29 mouse cellular contexts compared by ENCODE assay signal in genomic region chr12:91579665-91580064, GRCm38 (mm10). TPM values are rescaled to one million over a fixed set of nuclear protein-coding genes. Genes with fewer than 3 reads are reported as not detected.
DNase-seq lines count a peak whose midpoint lies in the region; ATAC-seq and TF ChIP-seq lines count a peak whose summit lies in the region.
"Had no signal": no experiment of that assay in that cellular context is flagged by ENCODE, and none has a peak within 500 bp of the region (broad histone marks: within the 10 kb centered on the region; RNA-seq: fewer than 3 reads in every experiment).

No protein-coding gene starts in this region.

- TF ChIP-seq POLR2A in myocyte (IDR thresholded peaks at IDR 0.05; ENCODE audit: insufficient read length, low read depth): no peak

- no peaks in the 10 kb centered on the region for H3K4me1 ChIP-seq in intestine, postnatal 0 days (replicated peaks; ENCODE audit: control insufficient read depth, insufficient read depth, low read length)
- no peaks in the 10 kb centered on the region for H3K4me1 ChIP-seq in intestine, embryonic 16.5 days (ENCODE audit: control insufficient read depth, insufficient read depth, low read length)
- peaks cover 5 to 12% of the 10 kb centered on the region in 2 experiments; a peak in 3 of 4 replicates for H3K4me1 ChIP-seq in liver, embryonic 14.5 days (replicated peaks; ENCODE audit: control insufficient read depth in 2 of 2, insufficient read depth in 2 of 2, low read length in 1 of 2)
- peaks cover 13% of the 10 kb centered on the region for H3K4me1 ChIP-seq in forebrain, embryonic 16.5 days (replicated peaks; ENCODE audit: control insufficient read depth, insufficient read depth, low read length)
- H3K4me1 ChIP-seq in stomach, postnatal 0 days (replicated peaks; ENCODE audit: control insufficient read depth, insufficient read depth): no peaks in the 10 kb centered on the region
- H3K4me1 ChIP-seq: limb, embryonic 13.5 days had no signal

- no peak for TF ChIP-seq EP300 in liver, embryonic 14.5 days (IDR thresholded peaks at IDR 0.05; ENCODE audit: low read depth)
- no peak for TF ChIP-seq EP300 in stomach, postnatal 0 days (optimal IDR thresholded peaks at IDR 0.05)

- H3K79me2 ChIP-seq in myocyte (ENCODE audit: control insufficient read depth, insufficient read depth): peaks cover 14% of the 10 kb centered on the region

- no peaks in the 10 kb centered on the region for H3K9me3 ChIP-seq in intestine, postnatal 0 days (ENCODE audit: control insufficient read depth)
- no peaks in the 10 kb centered on the region for H3K9me3 ChIP-seq in intestine, embryonic 16.5 days (ENCODE audit: control insufficient read depth, low read length)
- H3K9me3 ChIP-seq in liver, embryonic 14.5 days (ENCODE audit: control insufficient read depth, low read length): no peaks in the 10 kb centered on the region
- no peaks in the 10 kb centered on the region for H3K9me3 ChIP-seq in forebrain, embryonic 16.5 days (ENCODE audit: control insufficient read depth, low read length)
- no peaks in the 10 kb centered on the region for H3K9me3 ChIP-seq in stomach, postnatal 0 days (ENCODE audit: control insufficient read depth, low read length)
- H3K9me3 ChIP-seq: embryonic facial prominence, embryonic 13.5 days; forebrain, embryonic 10.5 days; forebrain, embryonic 15.5 days; heart, embryonic 12.5 days; hindbrain, embryonic 13.5 days; limb, embryonic 13.5 days; midbrain, embryonic 12.5 days had no signal

- 63% methylated on average over 2 of the region's 2 CpGs for WGBS in intestine, postnatal 0 days
- WGBS in intestine, embryonic 16.5 days: 81% methylated on average over 2 of the region's 2 CpGs
- 57% methylated on average over 2 of the region's 2 CpGs for WGBS in liver, embryonic 14.5 days (ENCODE audit: insufficient replicate concordance)
- 94% methylated on average over 2 of the region's 2 CpGs for WGBS in forebrain, embryonic 16.5 days
- WGBS in stomach, postnatal 0 days: 65% methylated on average over 2 of the region's 2 CpGs

- H3K4me2 ChIP-seq in intestine, postnatal 0 days (replicated peaks; ENCODE audit: low read depth): no peak overlapping the region
- H3K4me2 ChIP-seq in intestine, embryonic 16.5 days (ENCODE audit: low read depth, low read length): no peak overlapping the region
- H3K4me2 ChIP-seq in liver, embryonic 14.5 days (ENCODE audit: low read depth): no peak overlapping the region
- no peak overlapping the region for H3K4me2 ChIP-seq in myocyte (ENCODE audit: low read depth)
- no peak overlapping the region for H3K4me2 ChIP-seq in forebrain, embryonic 16.5 days (ENCODE audit: low read length)
- no peak overlapping the region for H3K4me2 ChIP-seq in stomach, postnatal 0 days (replicated peaks; ENCODE audit: low read depth)
- H3K4me2 ChIP-seq: embryonic facial prominence, embryonic 13.5 days; forebrain, embryonic 15.5 days; heart, embryonic 12.5 days; hindbrain, embryonic 13.5 days; limb, embryonic 13.5 days; lung, embryonic 14.5 days; midbrain, embryonic 12.5 days had no signal

- ATAC-seq in intestine, postnatal 0 days: peak; percentile 60
- ATAC-seq in intestine, embryonic 16.5 days: no peak
- peak; percentile 55 for ATAC-seq in liver, embryonic 14.5 days (ENCODE audit: insufficient read depth)
- no peak for ATAC-seq in forebrain, embryonic 16.5 days
- ATAC-seq in stomach, postnatal 0 days (ENCODE audit: low FRiP score, low TSS enrichment): no peak
- ATAC-seq: forebrain, embryonic 15.5 days had no signal

- H3ac ChIP-seq in myocyte (ENCODE audit: control insufficient read depth, insufficient read length): no peak overlapping the region

- H3K9ac ChIP-seq in intestine, postnatal 0 days (ENCODE audit: low read depth, low read length): no peak overlapping the region
- no peak overlapping the region for H3K9ac ChIP-seq in intestine, embryonic 16.5 days (ENCODE audit: low read depth, low read length)
- no peak overlapping the region for H3K9ac ChIP-seq in liver, embryonic 14.5 days (replicated peaks)
- H3K9ac ChIP-seq in forebrain, embryonic 16.5 days (replicated peaks; ENCODE audit: low read depth, low read length): no peak overlapping the region
- no peak overlapping the region for H3K9ac ChIP-seq in stomach, postnatal 0 days (ENCODE audit: low read length)
- H3K9ac ChIP-seq: embryonic facial prominence, embryonic 13.5 days; forebrain, embryonic 15.5 days; heart, embryonic 12.5 days; hindbrain, embryonic 13.5 days; limb, embryonic 13.5 days; lung, embryonic 14.5 days; midbrain, embryonic 12.5 days had no signal

- no peaks in the 10 kb centered on the region for H3K27me3 ChIP-seq in intestine, postnatal 0 days (replicated peaks; ENCODE audit: control insufficient read depth, insufficient read depth, low read length)
- no peaks in the 10 kb centered on the region for H3K27me3 ChIP-seq in intestine, embryonic 16.5 days (replicated peaks; ENCODE audit: control insufficient read depth, insufficient read depth, low read length)
- no peaks in the 10 kb centered on the region for H3K27me3 ChIP-seq in liver, embryonic 14.5 days (ENCODE audit: control insufficient read depth, insufficient read depth, low read length)
- H3K27me3 ChIP-seq in myocyte (ENCODE audit: control insufficient read depth, insufficient read depth, insufficient read length): no peaks in the 10 kb centered on the region
- H3K27me3 ChIP-seq in forebrain, embryonic 16.5 days (replicated peaks; ENCODE audit: control insufficient read depth, insufficient read depth, low read length): no peaks in the 10 kb centered on the region
- H3K27me3 ChIP-seq in stomach, postnatal 0 days (ENCODE audit: control insufficient read depth, insufficient read depth, low read length): no peaks in the 10 kb centered on the region
- H3K27me3 ChIP-seq: embryonic facial prominence, embryonic 13.5 days; forebrain, embryonic 15.5 days; heart, embryonic 12.5 days; hindbrain, embryonic 13.5 days; limb, embryonic 13.5 days; midbrain, embryonic 12.5 days had no signal

- H3K27ac ChIP-seq in intestine, postnatal 0 days (ENCODE audit: low read depth, low read length): no peak overlapping the region
- no peak overlapping the region for H3K27ac ChIP-seq in intestine, embryonic 16.5 days (ENCODE audit: low read length)
- H3K27ac ChIP-seq in liver, embryonic 14.5 days: no peak overlapping the region
- H3K27ac ChIP-seq in forebrain, embryonic 16.5 days (ENCODE audit: low read length): no peak overlapping the region
- H3K27ac ChIP-seq in stomach, postnatal 0 days (replicated peaks): no peak overlapping the region
- H3K27ac ChIP-seq: embryonic facial prominence, embryonic 13.5 days; forebrain, embryonic 10.5 days; forebrain, embryonic 15.5 days; heart, adult 2 months; hindbrain, embryonic 13.5 days; layer of hippocampus, adult 2 months; left cerebral cortex, adult 2 months; limb, embryonic 13.5 days; midbrain, embryonic 12.5 days had no signal

- H3K36me3 ChIP-seq in intestine, postnatal 0 days (ENCODE audit: control insufficient read depth, insufficient read depth): peaks cover 27% of the 10 kb centered on the region
- 0 out of 2 replicates have a peak, but pooled peaks cover 2% of the 10 kb centered on the region for H3K36me3 ChIP-seq in intestine, embryonic 16.5 days (ENCODE audit: control insufficient read depth, insufficient read depth, low read length)
- peaks cover 42% of the 10 kb centered on the region for H3K36me3 ChIP-seq in liver, embryonic 14.5 days (replicated peaks; ENCODE audit: control insufficient read depth, insufficient read depth, low read depth)
- peaks cover 49% of the 10 kb centered on the region for H3K36me3 ChIP-seq in myocyte (ENCODE audit: control insufficient read depth, insufficient read depth)
- H3K36me3 ChIP-seq in forebrain, embryonic 16.5 days (ENCODE audit: control insufficient read depth, insufficient read depth): peaks cover 4% of the 10 kb centered on the region
- 0 out of 2 replicates have a peak, but pooled peaks cover 6% of the 10 kb centered on the region for H3K36me3 ChIP-seq in stomach, postnatal 0 days (ENCODE audit: control insufficient read depth, insufficient read depth, low read length)

- DNase-seq in MEL-GATA-1-ER (ENCODE audit: extremely low read depth, low read depth): peak; percentile 52
- DNase-seq in liver, embryonic 14.5 days (ENCODE audit: low read depth in 3 of 3, low spot score in 3 of 3): no peak
- no peak for DNase-seq in stomach, postnatal 0 days (ENCODE audit: low spot score)
- no peak for DNase-seq in frontal cortex, postnatal 14 days (ENCODE audit: low spot score in 2 of 2)
- DNase-seq: adrenal gland, postnatal 10 days; cerebellum, adult 11 months; cerebellum, adult 9-11 months; heart, adult 2 months; heart, postnatal 4 days; kidney, adult 11 months; kidney, postnatal 25 days; lung, embryonic 14.5 days; lung, postnatal 14 days; right cerebral cortex, postnatal 25 days; thymus, adult 2 months; thymus, postnatal 36 days had no signal

- no peak for TF ChIP-seq CTCF in intestine, postnatal 0 days (IDR thresholded peaks at IDR 0.05; ENCODE audit: low read depth)
- TF ChIP-seq CTCF in liver, embryonic 14.5 days (IDR thresholded peaks at IDR 0.05; ENCODE audit: low read depth): no peak
- no peak for TF ChIP-seq CTCF in stomach, postnatal 0 days (IDR thresholded peaks at IDR 0.05; ENCODE audit: low read depth)

- no peak overlapping the region for H3K4me3 ChIP-seq in intestine, postnatal 0 days (ENCODE audit: low read depth, low read length)
- no peak overlapping the region for H3K4me3 ChIP-seq in intestine, embryonic 16.5 days (ENCODE audit: low read length)
- no peak overlapping the region for H3K4me3 ChIP-seq in liver, embryonic 14.5 days (ENCODE audit: insufficient read depth in 1 of 2, low read depth in 2 of 2, low read length in 2 of 2)
- no peak overlapping the region for H3K4me3 ChIP-seq in myocyte
- no peak overlapping the region for H3K4me3 ChIP-seq in forebrain, embryonic 16.5 days (replicated peaks; ENCODE audit: low read length)
- H3K4me3 ChIP-seq in stomach, postnatal 0 days (ENCODE audit: low read depth, low read length): no peak overlapping the region
- H3K4me3 ChIP-seq: embryonic facial prominence, embryonic 13.5 days; forebrain, embryonic 10.5 days; forebrain, embryonic 15.5 days; heart, adult 2 months; heart, embryonic 12.5 days; hindbrain, embryonic 13.5 days; layer of hippocampus, adult 2 months; left cerebral cortex, adult 2 months; limb, embryonic 13.5 days; midbrain, embryonic 12.5 days had no signal

TF ChIP-seq in myocyte, 11 proteins besides CTCF, POLR2A, EP300 and RAD21 (continues in another document):
- TF ChIP-seq CEBPB (IDR thresholded peaks at IDR 0.05; ENCODE audit: insufficient read depth, poor library complexity, severe bottlenecking): 0 out of 2 replicates have a peak, but pooled peaks have one; percentile 53
- no peak for TF ChIP-seq POLR2AphosphoS2 (IDR thresholded peaks at IDR 0.05; ENCODE audit: insufficient read length, low read depth)

RNA-seq across cellular contexts. Expression of gene Gtf2a1, which starts 10.6 kb away (rescaled TPM):
- polyA plus RNA-seq in intestine, postnatal 0 days (2015; fragmentation: Nextera tagmentation; extraction: Ambion mirVana): 15.3 and 18.8 TPM in 2 replicates
- polyA plus RNA-seq in intestine, embryonic 16.5 days (2015; fragmentation: Nextera tagmentation; extraction: Ambion mirVana): 29.9 and 32.3 TPM in 2 replicates
- polyA plus RNA-seq in liver, embryonic 14.5 days (2012; rRNA removed): 5.2 and 6.3 TPM in 2 replicates
- polyA plus RNA-seq in liver, embryonic 14.5 days (2014; fragmentation: Nextera tagmentation; extraction: Ambion mirVana): 13.8 and 14.0 TPM in 2 replicates
- 5.8 TPM for polyA plus RNA-seq in myocyte (2012; fragmentation: generic; extraction: Trizol)
- polyA plus RNA-seq in forebrain, embryonic 16.5 days (2015; fragmentation: Nextera tagmentation; extraction: Ambion mirVana): 77.2 and 85.5 TPM in 2 replicates
- 17.0 and 18.9 TPM in 2 replicates for polyA plus RNA-seq in stomach, postnatal 0 days (2015; fragmentation: Nextera tagmentation; extraction: Ambion mirVana)

Comparison
In these comparisons a context has a peak if more than half of its experiments do, and no peak if none do; other contexts are left out.
1. ATAC-seq: peak in intestine, postnatal 0 days (single experiment) and liver, embryonic 14.5 days (single experiment); none in intestine, embryonic 16.5 days (single experiment), forebrain, embryonic 16.5 days (single experiment) and stomach, postnatal 0 days (single experiment).